Mouse (Mus musculus) lung, postnatal 0 days (tissue): ENCODE results near the gene Anks1. TPM values are rescaled to one million over a fixed set of nuclear protein-coding genes. Genes with fewer than 3 reads are reported as not detected.
A peak's percentile ranks its signal among the peaks of the same experiment; 100 is the strongest.

Experiments used
- ATAC-seq: fragments of 200-750 bp; cut with Nextera tagmentation; 2 replicates; pipeline ENCODE4 v1.8.0; 2017; ENCODE audit warnings: moderate library complexity
- DNase-seq: peaks from one replicate; pipeline ENCODE4 v3.0.0-alpha.2; 2016; ENCODE audit warnings: low spot score
- H3K27ac ChIP-seq: fragments of 300-500 bp; sonication (generic); 2 replicates; pipeline ENCODE4 v1.5.1; 2014; ENCODE audit warnings: antibody characterized with exemption, mild to moderate bottlenecking, low read length, mixed read lengths
- H3K27me3 ChIP-seq: fragments of 300-500 bp; sonication (generic); replicated peaks from 2 replicates; pipeline ENCODE4 v1.6.1; 2014; ENCODE audit warnings: low read length, mixed read lengths; ENCODE audit not compliant: insufficient read depth
- H3K36me3 ChIP-seq: fragments of 300-500 bp; sonication (generic); 2 replicates; pipeline ENCODE4 v1.6.1; 2014; ENCODE audit warnings: low read length, mixed read lengths; ENCODE audit not compliant: insufficient read depth
- H3K4me1 ChIP-seq: fragments of 300-500 bp; sonication (generic); 2 replicates; pipeline ENCODE4 v1.6.1; 2014; ENCODE audit warnings: antibody characterized with exemption, low read depth, low read length, mixed read lengths; ENCODE audit not compliant: insufficient read depth
- H3K4me2 ChIP-seq: fragments of 300-500 bp; sonication (generic); replicated peaks from 2 replicates; pipeline ENCODE4 v1.6.1; 2014; ENCODE audit warnings: low read depth, mild to moderate bottlenecking, low read length, moderate library complexity, mixed read lengths
- H3K4me3 ChIP-seq: fragments of 300-500 bp; sonication (generic); 2 replicates; pipeline ENCODE4 v1.5.1; 2014; ENCODE audit warnings: low read depth, low read length
- H3K9ac ChIP-seq: fragments of 300-500 bp; sonication (generic); replicated peaks from 2 replicates; pipeline ENCODE4 v1.6.1; 2014; ENCODE audit warnings: low read depth, mild to moderate bottlenecking
- H3K9me3 ChIP-seq: fragments of 300-500 bp; sonication (generic); 2 replicates; pipeline ENCODE4 v1.6.1; 2016; ENCODE audit warnings: low read length, mixed read lengths
- CTCF ChIP-seq: IDR thresholded peaks from 2 replicates; pipeline ENCODE4 v1.5.1; 2016; ENCODE audit warnings: antibody characterized with exemption, mild to moderate bottlenecking
- EP300 ChIP-seq: IDR thresholded peaks from 2 replicates; pipeline ENCODE4 v1.6.1; 2016; ENCODE audit warnings: antibody characterized with exemption, mild to moderate bottlenecking, control low read depth
- WGBS: fragments of 180-500 bp; shearing (Covaris S2); extraction: QIAGEN DNeasy Blood & Tissue Kit; methylation state at CpG from one replicate; pipeline ENCODE4 v1.1.7; 2014; 5-methylcytosine and 5-hydroxymethylcytosine counted together
- polyA plus RNA-seq: library from polyadenylated mRNA; unstranded; fragments of >200 nt; fragmentation: Nextera tagmentation; extraction: Ambion mirVana; gene quantifications from 2 replicates; pipeline ENCODE4 v1.2.1, GENCODE M21; 2015

The Anks1 gene
- polyA plus RNA-seq, 1 experiment from 2014 or later, result 25.4 TPM

- Histone ChIP-seq H3K4me3 (no peak overlapping the region), H3K27ac (peak overlapping the region; percentile 26), H3K36me3 (peaks cover 19% of the 10 kb centered on the region), H3K4me1 (peaks cover 17% of the 10 kb centered on the region), H3K9ac (no peak overlapping the region), H3K4me2 (no peak overlapping the region), H3K9me3 (no peaks in the 10 kb centered on the region), H3K27me3 (no peaks in the 10 kb centered on the region)
- WGBS, result 76% methylated on average over 14 of the region's 14 CpGs
- ATAC-seq (no peak), DNase-seq (no peak)
- TF ChIP-seq CTCF, result no peak
- no peak for TF ChIP-seq EP300
These were observed 128.0 kb downstream of the Anks1 start for GRCm38 (mm10) chr17:28036813-28037756.

- Histone ChIP-seq H3K4me3 (no peak overlapping the region), H3K36me3 (peaks cover 23% of the 10 kb centered on the region), H3K27ac (no peak overlapping the region), H3K9me3 (no peaks in the 10 kb centered on the region), H3K9ac (no peak overlapping the region), H3K4me2 (no peak overlapping the region), H3K27me3 (no peaks in the 10 kb centered on the region), H3K4me1 (peaks cover 6% of the 10 kb centered on the region)
- no peak for TF ChIP-seq CTCF
- TF ChIP-seq EP300, result no peak
- no peak for DNase-seq
- WGBS, result 59% methylated on average over 15 of the region's 16 CpGs
- ATAC-seq, result no peak
These were observed 131.5 kb downstream of the Anks1 start for GRCm38 (mm10) chr17:28040620-28041019.

- whole genome bisulfite sequencing, result 79% methylated on average over 13 of the region's 13 CpGs
These were observed 132.2 kb downstream of the Anks1 start for GRCm38 (mm10) chr17:28041298-28041697.

GRCm38 (mm10) chr17:28042299-28042771 is 133.2 kb downstream of the Anks1 start:
- ATAC-seq, result peak; percentile 84
- Histone ChIP-seq H3K4me3 (no peak overlapping the region), H3K9me3 (no peaks in the 10 kb centered on the region), H3K9ac (0 out of 2 replicates have a peak overlapping the region, but pooled peaks have one; percentile 1), H3K36me3 (peaks cover 23% of the 10 kb centered on the region), H3K27ac (peak overlapping the region; percentile 29), H3K27me3 (no peaks in the 10 kb centered on the region), H3K4me1 (peaks cover 6% of the 10 kb centered on the region), H3K4me2 (no peak overlapping the region)
- peak; percentile 83 for DNase-seq
- TF ChIP-seq EP300 (0 out of 2 replicates have a peak, but pooled peaks have one; percentile 11), CTCF (peak; percentile 71)
- 18% methylated on average over 23 of the region's 23 CpGs for WGBS

More at GRCm38 (mm10) chr17:28041298-28041697, 132.2 kb downstream of the Anks1 start:
- Histone ChIP-seq H3K4me2 (no peak overlapping the region), H3K9ac (no peak overlapping the region), H3K36me3 (peaks cover 23% of the 10 kb centered on the region), H3K4me1 (peaks cover 6% of the 10 kb centered on the region), H3K27ac (peak overlapping the region; percentile 2; the same call in 1 of the 2 replicates), H3K4me3 (no peak overlapping the region), H3K9me3 (no peaks in the 10 kb centered on the region), H3K27me3 (no peaks in the 10 kb centered on the region)
- ATAC-seq (no peak), DNase-seq (no peak)
- TF ChIP-seq EP300, result no peak
- no peak for TF ChIP-seq CTCF

- TF ChIP-seq CTCF, result no peak
- no peak for TF ChIP-seq EP300
- WGBS, result 86% methylated on average over 5 of the region's 5 CpGs
- H3K36me3 ChIP-seq, result peaks cover 8% of the 10 kb centered on the region
These were observed 137.9 kb downstream of the Anks1 start for GRCm38 (mm10) chr17:28047017-28047416.

GRCm38 (mm10) chr17:28047520-28047919 is 138.4 kb downstream of the Anks1 start:
- no peak for TF ChIP-seq EP300
- TF ChIP-seq CTCF, result no peak
- Histone ChIP-seq H3K9me3 (no peaks in the 10 kb centered on the region), H3K27ac (peak overlapping the region; percentile 72), H3K9ac (no peak overlapping the region), H3K27me3 (no peaks in the 10 kb centered on the region), H3K36me3 (peaks cover 8% of the 10 kb centered on the region), H3K4me2 (no peak overlapping the region), H3K4me1 (peaks cover 3% of the 10 kb centered on the region; the same call in 1 of the 2 replicates), H3K4me3 (no peak overlapping the region)
- 67% methylated on average over 5 of the region's 5 CpGs for WGBS
- ATAC-seq (peak; percentile 49), DNase-seq (peak; percentile 28)

More at GRCm38 (mm10) chr17:28047017-28047416, 137.9 kb downstream of the Anks1 start:
- H3K9me3 ChIP-seq, result no peaks in the 10 kb centered on the region
- no peaks in the 10 kb centered on the region for H3K27me3 ChIP-seq
- no peak overlapping the region for H3K9ac ChIP-seq
- no peak for ATAC-seq
- H3K4me3 ChIP-seq, result no peak overlapping the region
- no peak for DNase-seq
- peaks cover 4% of the 10 kb centered on the region for H3K4me1 ChIP-seq
- peak overlapping the region; percentile 72; the same call in 1 of the 2 replicates for H3K27ac ChIP-seq
- no peak overlapping the region for H3K4me2 ChIP-seq
